Mouse (Mus musculus): ENCODE results near the gene Dctn2.

- no peak for TF ChIP-seq POLR2A (IDR thresholded peaks at IDR 0.05; ENCODE audit: low read depth, low read length)
- no peak for TF ChIP-seq CTCF (IDR thresholded peaks at IDR 0.05; ENCODE audit: extremely low read depth, insufficient read depth, insufficient read length, insufficient replicate concordance)
These were observed 16.6 kb downstream of the Dctn2 start for GRCm38 (mm10) chr10:127282620-127283215.

All from spleen, adult 2 months (tissue).